Mouse (Mus musculus): ENCODE data around the gene Hmcn2.

Gene Hmcn2

GRCm38 (mm10) chr2:31477234-31478161 is 163.3 kb downstream of the Hmcn2 start:
- DNase-seq (ENCODE audit: low spot score in 2 of 2): peak in 1 of 2 experiments; percentile 32

GRCm38 (mm10) chr2:31482914-31483575 is 168.8 kb downstream of the Hmcn2 start:
- DNase-seq (ENCODE audit: low spot score in 2 of 2): peak; percentile 66 to 75

GRCm38 (mm10) chr2:31484187-31484586 is 170.0 kb downstream of the Hmcn2 start:
- DNase-seq (ENCODE audit: low spot score in 2 of 2): peak in 1 of 2 experiments; percentile 27

- DNase-seq (ENCODE audit: low spot score in 2 of 2): no peak
Measured at GRCm38 (mm10) chr2:31489166-31489565, 175.0 kb downstream of the Hmcn2 start.

GRCm38 (mm10) chr2:31490556-31490955 is 176.3 kb downstream of the Hmcn2 start:
- DNase-seq (ENCODE audit: low spot score in 2 of 2): no peak

- no peak for DNase-seq (ENCODE audit: low spot score in 2 of 2)
Measured at GRCm38 (mm10) chr2:31492308-31492707, 178.1 kb downstream of the Hmcn2 start.

- no peak for DNase-seq (ENCODE audit: low spot score in 2 of 2)
Measured at GRCm38 (mm10) chr2:31493243-31493642, 179.0 kb downstream of the Hmcn2 start.

- peak in 1 of 2 experiments; percentile 21 for DNase-seq (ENCODE audit: low spot score in 2 of 2)
Measured at GRCm38 (mm10) chr2:31494315-31494714, 180.1 kb downstream of the Hmcn2 start.

GRCm38 (mm10) chr2:31495046-31495476 is 180.8 kb downstream of the Hmcn2 start:
- DNase-seq (ENCODE audit: low spot score in 2 of 2): no peak

- DNase-seq (ENCODE audit: low spot score in 2 of 2): no peak
Measured at GRCm38 (mm10) chr2:31496141-31496540, 181.9 kb downstream of the Hmcn2 start.

- no peak for DNase-seq (ENCODE audit: low spot score in 2 of 2)
Measured at GRCm38 (mm10) chr2:31497113-31497512, 182.9 kb downstream of the Hmcn2 start.

GRCm38 (mm10) chr2:31497635-31498034 is 183.4 kb downstream of the Hmcn2 start:
- no peak for DNase-seq (ENCODE audit: low spot score in 2 of 2)

- no peak for DNase-seq (ENCODE audit: low spot score in 2 of 2)
Measured at GRCm38 (mm10) chr2:31499327-31500291, 185.4 kb downstream of the Hmcn2 start.

- DNase-seq (ENCODE audit: low spot score in 2 of 2): no peak
Measured at GRCm38 (mm10) chr2:31500292-31501204, 186.3 kb downstream of the Hmcn2 start.

- DNase-seq (ENCODE audit: low spot score in 2 of 2): no peak
Measured at GRCm38 (mm10) chr2:31501448-31502130, 187.4 kb downstream of the Hmcn2 start.

GRCm38 (mm10) chr2:31502616-31503522 is 188.7 kb downstream of the Hmcn2 start:
- no peak for DNase-seq (ENCODE audit: low spot score in 2 of 2)

- no peak for DNase-seq (ENCODE audit: low spot score in 2 of 2)
Measured at GRCm38 (mm10) chr2:31505472-31505871, 191.3 kb downstream of the Hmcn2 start.

- no peak for DNase-seq (ENCODE audit: low spot score in 2 of 2)
Measured at GRCm38 (mm10) chr2:31508851-31509250, 194.6 kb downstream of the Hmcn2 start.

All from spleen, postnatal 36 days (tissue).